Mouse (Mus musculus) cortical plate, adult 2 months (tissue): ENCODE measurements at regions not wholly inside any gene's neighbourhood (a gene's known extent, or its start where the extent isn't known, plus 50 kb on each side); places are given as distances from the start of the nearest gene placed in this dataset.

Experiments used
- H3K27ac ChIP-seq: fragments of 200-500 bp; 2 replicates; pipeline ENCODE4 v1.5.1; 2012; ENCODE audit warnings: low read length, control low read depth, inconsistent platforms; ENCODE audit not compliant: insufficient read depth
- H3K4me1 ChIP-seq: fragments of 200-500 bp; 2 replicates; pipeline ENCODE4 v1.6.1; 2011; ENCODE audit warnings: low read length; ENCODE audit not compliant: control insufficient read depth, insufficient read depth
- H3K4me3 ChIP-seq: fragments of 200-500 bp; 2 replicates; pipeline ENCODE4 v1.5.1; 2011; ENCODE audit warnings: mild to moderate bottlenecking, low read length, control low read depth; ENCODE audit not compliant: insufficient read depth
- CTCF ChIP-seq: fragments of 200-500 bp; IDR thresholded peaks from 2 replicates; pipeline ENCODE4 v1.5.1; 2011; ENCODE audit warnings: mild to moderate bottlenecking, control low read depth, low read length; ENCODE audit not compliant: insufficient read depth; ENCODE audit errors: extremely low read depth
- POLR2A ChIP-seq: fragments of 200-500 bp; IDR thresholded peaks from 2 replicates; pipeline ENCODE4 v1.6.1; 2011; ENCODE audit warnings: mild to moderate bottlenecking, low read length, control low read depth; ENCODE audit not compliant: insufficient read depth; ENCODE audit errors: extremely low read depth

DNA sequence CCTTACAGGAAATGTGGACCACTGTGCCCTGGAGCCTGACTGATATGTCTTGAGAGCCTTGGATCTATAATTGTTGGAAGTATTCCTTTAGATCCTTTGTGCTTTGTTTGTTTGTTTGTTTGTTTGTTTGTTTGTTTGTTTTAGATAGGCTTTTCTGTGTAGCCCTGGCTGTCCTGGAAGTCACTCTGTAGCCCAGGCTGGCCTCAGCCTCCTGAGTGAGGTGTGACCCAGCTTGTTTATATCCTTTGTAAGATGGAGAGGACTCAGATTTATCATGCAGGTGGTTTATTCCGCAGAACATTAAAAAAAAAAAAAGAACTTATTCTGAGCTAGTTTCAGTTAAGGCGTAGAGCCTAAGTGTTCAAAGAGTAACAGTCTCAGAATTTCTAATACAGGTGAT lies 104.1 kb upstream of the Zfp648 start:
- Histone ChIP-seq H3K4me1 (no peaks in the 10 kb centered on the region), H3K27ac (no peak overlapping the region), H3K4me3 (no peak overlapping the region)
- TF ChIP-seq CTCF (no peak), POLR2A (no peak)

GRCm38 (mm10) chr1:154097656-154098055 lies 103.3 kb upstream of the Zfp648 start:
- TF ChIP-seq POLR2A (no peak), CTCF (no peak)
- no peak overlapping the region for H3K4me3 ChIP-seq
- no peak overlapping the region for H3K27ac ChIP-seq
- H3K4me1 ChIP-seq, result no peaks in the 10 kb centered on the region

DNA sequence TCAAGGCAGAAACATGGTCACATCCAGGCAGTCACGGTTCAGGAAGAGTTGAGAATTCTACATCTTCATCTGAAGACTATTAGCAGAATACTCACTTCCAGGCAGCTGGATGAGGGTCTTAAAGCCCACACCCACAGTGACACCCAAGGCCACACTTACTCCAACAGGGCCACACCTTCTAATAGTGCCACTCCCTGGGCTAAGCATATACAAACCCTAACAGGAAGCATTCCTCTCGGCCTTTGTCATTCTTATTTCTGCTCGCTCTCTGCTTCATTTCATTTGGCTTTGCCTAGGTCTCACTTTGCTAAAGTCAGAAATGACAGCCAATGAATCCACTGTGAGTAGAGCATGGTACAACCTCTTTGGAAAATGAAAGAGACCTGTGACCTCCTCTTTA lies 100.4 kb upstream of the Zfp648 start:
- Histone ChIP-seq H3K27ac (no peak overlapping the region), H3K4me1 (no peaks in the 10 kb centered on the region), H3K4me3 (no peak overlapping the region)
- TF ChIP-seq CTCF (no peak), POLR2A (no peak)

DNA sequence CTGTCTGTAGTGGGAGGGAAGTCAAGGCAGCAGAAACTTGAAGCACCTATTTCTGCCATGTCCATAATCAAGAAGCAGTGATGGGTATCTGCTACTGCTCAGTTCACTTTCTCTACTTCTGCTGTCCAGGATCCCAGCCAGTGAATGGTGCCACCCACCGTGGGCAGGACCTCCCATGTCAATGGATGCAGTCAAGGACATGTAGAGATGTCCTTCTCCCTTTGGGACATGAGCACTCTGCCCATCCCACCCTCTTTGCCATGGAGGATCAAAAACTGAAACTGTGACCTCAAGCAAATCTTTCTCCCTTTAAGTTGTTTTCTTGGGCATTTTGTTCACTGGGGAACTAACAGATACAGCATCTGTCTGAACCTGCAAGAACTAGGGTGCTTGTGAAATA lies 99.6 kb upstream of the Zfp648 start:
- H3K4me3 ChIP-seq, result no peak overlapping the region
- TF ChIP-seq CTCF, result no peak
- no peak overlapping the region for H3K27ac ChIP-seq
- no peaks in the 10 kb centered on the region for H3K4me1 ChIP-seq

DNA sequence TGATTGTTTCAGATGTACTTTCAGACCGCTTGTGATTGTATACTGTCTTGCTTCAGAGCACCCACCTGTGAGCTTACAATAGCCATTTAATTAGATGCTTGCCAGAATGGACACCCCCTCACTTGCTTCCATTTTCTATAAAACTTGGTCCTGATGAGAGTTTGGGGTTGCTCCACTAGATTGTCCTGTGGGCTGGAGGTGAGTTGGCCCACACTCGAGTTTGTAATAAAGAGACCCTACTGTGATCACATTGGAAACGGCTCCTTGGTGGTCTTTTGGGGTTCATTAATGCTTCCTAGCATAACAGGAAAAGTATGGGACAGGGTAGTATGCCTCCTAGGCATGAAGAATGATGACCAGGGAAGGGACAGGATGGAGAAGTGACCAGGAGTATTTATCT lies 98.8 kb upstream of the Zfp648 start:
- Histone ChIP-seq H3K4me1 (no peaks in the 10 kb centered on the region), H3K27ac (peak overlapping the region; percentile 0; the same call in 1 of the 2 replicates), H3K4me3 (no peak overlapping the region)
- TF ChIP-seq CTCF (no peak), POLR2A (no peak)

- no peak for TF ChIP-seq POLR2A
- no peak for TF ChIP-seq CTCF
- H3K27ac ChIP-seq, result peak overlapping the region; percentile 69
- H3K4me3 ChIP-seq, result no peak overlapping the region
- no peaks in the 10 kb centered on the region for H3K4me1 ChIP-seq
Observed at GRCm38 (mm10) chr1:154102871-154103596, 98.0 kb upstream of the Zfp648 start.

GRCm38 (mm10) chr1:154103597-154103923 lies 97.4 kb upstream of the Zfp648 start:
- no peak overlapping the region for H3K4me3 ChIP-seq
- H3K27ac ChIP-seq, result peak overlapping the region; percentile 69
- no peak for TF ChIP-seq POLR2A
- TF ChIP-seq CTCF, result no peak
- no peaks in the 10 kb centered on the region for H3K4me1 ChIP-seq

- Histone ChIP-seq H3K4me3 (no peak overlapping the region), H3K27ac (peak overlapping the region; percentile 69), H3K4me1 (no peaks in the 10 kb centered on the region)
- TF ChIP-seq POLR2A, result no peak
- TF ChIP-seq CTCF, result no peak
Observed at GRCm38 (mm10) chr1:154104006-154104600, 96.9 kb upstream of the Zfp648 start.

GRCm38 (mm10) chr1:154104779-154105178 lies 96.2 kb upstream of the Zfp648 start:
- H3K4me1 ChIP-seq, result no peaks in the 10 kb centered on the region
- H3K27ac ChIP-seq, result no peak overlapping the region
- H3K4me3 ChIP-seq, result no peak overlapping the region
- TF ChIP-seq CTCF, result no peak
- TF ChIP-seq POLR2A, result no peak

- peak overlapping the region; percentile 93 for H3K27ac ChIP-seq
- no peak overlapping the region for H3K4me3 ChIP-seq
- no peak for TF ChIP-seq CTCF
- no peaks in the 10 kb centered on the region; the same call in 1 of the 2 replicates for H3K4me1 ChIP-seq
Observed at GRCm38 (mm10) chr1:154112500-154112899, 88.5 kb upstream of the Zfp648 start.
